10 mouse cellular contexts compared by ENCODE assay signal in the genomic region with DNA sequence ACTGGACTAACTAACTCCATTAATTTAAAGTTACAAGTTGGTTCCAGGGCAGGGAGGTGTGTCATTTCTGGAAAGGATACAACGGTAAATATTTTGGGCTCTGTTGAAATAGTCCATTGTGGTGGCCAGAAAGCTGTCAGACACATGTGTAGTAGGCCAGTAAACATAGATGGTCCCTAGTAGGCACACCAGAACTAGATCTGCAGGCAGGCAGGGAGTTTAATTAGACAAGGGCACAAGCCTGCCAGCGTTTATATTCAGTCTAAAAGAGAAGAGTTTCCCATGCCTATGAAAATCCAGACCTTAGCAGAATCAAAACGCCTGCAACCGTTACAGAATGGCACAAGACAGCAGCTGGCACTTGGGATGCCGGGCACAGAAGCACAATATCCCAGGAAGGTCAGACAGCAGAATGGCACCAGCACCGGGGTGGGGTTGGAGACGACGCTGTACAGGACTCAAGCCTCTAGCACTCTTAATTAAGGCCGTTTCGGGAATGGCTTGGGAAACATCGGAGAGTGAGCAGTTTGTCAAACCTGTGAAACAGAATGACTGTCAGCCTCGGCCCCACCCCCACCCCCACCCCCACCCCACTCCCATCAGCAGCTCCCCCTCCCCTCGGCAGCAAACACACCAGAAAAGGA.
DNase-seq lines count a peak whose midpoint lies in the region; ATAC-seq lines count a peak whose summit lies in the region.
"Had no signal": no experiment of that assay in that cellular context is flagged by ENCODE, and none has a peak within 500 bp of the region (broad histone marks: within the 10 kb centered on the region; RNA-seq: fewer than 3 reads in every experiment).

No protein-coding gene starts in this region.

- H3K9ac ChIP-seq in heart, embryonic 15.5 days = no peak overlapping the region
- no peak overlapping the region for H3K9ac ChIP-seq in embryonic facial prominence, embryonic 14.5 days (ENCODE audit: low read depth, low read length)
- H3K9ac ChIP-seq in hindbrain, embryonic 12.5 days = no peak overlapping the region
- H3K9ac ChIP-seq in midbrain, embryonic 15.5 days = peak overlapping the region; percentile 23; the same call in 1 of the 2 replicates

- H3K27ac ChIP-seq in heart, embryonic 15.5 days = no peak overlapping the region
- no peak overlapping the region for H3K27ac ChIP-seq in embryonic facial prominence, embryonic 14.5 days (replicated peaks; ENCODE audit: low read depth, low read length)
- H3K27ac ChIP-seq in hindbrain, embryonic 12.5 days = peak overlapping the region; percentile 53
- peak overlapping the region; percentile 79 for H3K27ac ChIP-seq in midbrain, embryonic 15.5 days

- no peaks in the 10 kb centered on the region for H3K4me1 ChIP-seq in heart, embryonic 15.5 days (replicated peaks)
- H3K4me1 ChIP-seq in embryonic facial prominence, embryonic 14.5 days (ENCODE audit: control insufficient read depth, insufficient read depth, low read length) = 0 out of 2 replicates have a peak, but pooled peaks cover 6% of the 10 kb centered on the region
- peaks cover 5% of the 10 kb centered on the region; the same call in 1 of the 2 replicates for H3K4me1 ChIP-seq in hindbrain, embryonic 12.5 days
- H3K4me1 ChIP-seq in midbrain, embryonic 15.5 days = peaks cover 22% of the 10 kb centered on the region

- no peaks in the 10 kb centered on the region for H3K27me3 ChIP-seq in heart, embryonic 15.5 days
- no peaks in the 10 kb centered on the region for H3K27me3 ChIP-seq in embryonic facial prominence, embryonic 14.5 days (replicated peaks; ENCODE audit: control insufficient read depth, insufficient read depth, low read length)
- H3K27me3 ChIP-seq in hindbrain, embryonic 12.5 days = no peaks in the 10 kb centered on the region
- H3K27me3 ChIP-seq in midbrain, embryonic 15.5 days (replicated peaks) = no peaks in the 10 kb centered on the region
- H3K27me3 ChIP-seq: CH12.LX had no signal

- H3K4me3 ChIP-seq in heart, embryonic 15.5 days = no peak overlapping the region
- no peak overlapping the region for H3K4me3 ChIP-seq in embryonic facial prominence, embryonic 14.5 days (ENCODE audit: low read depth, low read length)
- no peak overlapping the region for H3K4me3 ChIP-seq in hindbrain, embryonic 12.5 days
- H3K4me3 ChIP-seq in midbrain, embryonic 15.5 days = peak overlapping the region; percentile 18; the same call in 1 of the 2 replicates

- ATAC-seq in heart, embryonic 15.5 days (replicated peaks; ENCODE audit: insufficient number of reproducible peaks, insufficient read depth, low FRiP score, low read depth) = no peak
- no peak for ATAC-seq in embryonic facial prominence, embryonic 14.5 days (ENCODE audit: low read depth)
- peak; percentile 75 for ATAC-seq in hindbrain, embryonic 12.5 days (ENCODE audit: low FRiP score)
- peak; percentile 70 for ATAC-seq in midbrain, embryonic 15.5 days (replicated peaks)

- 35% methylated on average over 13 of the region's 13 CpGs for WGBS in heart, embryonic 15.5 days
- 41% methylated on average over 13 of the region's 13 CpGs for WGBS in embryonic facial prominence, embryonic 14.5 days
- 36% methylated on average over 13 of the region's 13 CpGs for WGBS in hindbrain, embryonic 12.5 days
- 12% methylated on average over 13 of the region's 13 CpGs for WGBS in midbrain, embryonic 15.5 days

- H3K9me3 ChIP-seq in heart, embryonic 15.5 days (replicated peaks) = no peaks in the 10 kb centered on the region
- 0 out of 2 replicates have a peak, but pooled peaks cover 5% of the 10 kb centered on the region for H3K9me3 ChIP-seq in embryonic facial prominence, embryonic 14.5 days (ENCODE audit: control insufficient read depth, low read length)
- H3K9me3 ChIP-seq in hindbrain, embryonic 12.5 days (replicated peaks) = no peaks in the 10 kb centered on the region
- no peaks in the 10 kb centered on the region for H3K9me3 ChIP-seq in midbrain, embryonic 15.5 days

- intact Hi-C loops in heart, postnatal 36 days (cut with DNase I) = no loop called here
- intact Hi-C loops in left cerebral cortex, postnatal 14 days (cut with DNase I) = no loop called here

- DNase-seq in heart, postnatal 36 days = no peak
- no peak for DNase-seq in embryonic facial prominence, embryonic 14.5 days (ENCODE audit: low spot score)
- DNase-seq in left cerebral cortex, postnatal 14 days (ENCODE audit: low spot score in 2 of 2) = no peak
- no peak for DNase-seq in urinary bladder, postnatal 10 days (ENCODE audit: low spot score)
- DNase-seq in ovary, adult 18-20 months (ENCODE audit: low spot score) = no peak
- DNase-seq: cerebellum, adult 8-10 months had no signal

- peak overlapping the region; percentile 39 for H3K4me2 ChIP-seq in heart, embryonic 15.5 days
- H3K4me2 ChIP-seq in embryonic facial prominence, embryonic 14.5 days (ENCODE audit: low read depth, low read length) = peak overlapping the region; percentile 38
- peak overlapping the region; percentile 42 for H3K4me2 ChIP-seq in hindbrain, embryonic 12.5 days (replicated peaks)
- H3K4me2 ChIP-seq in midbrain, embryonic 15.5 days = peak overlapping the region; percentile 47

- H3K36me3 ChIP-seq in heart, embryonic 15.5 days = no peaks in the 10 kb centered on the region
- H3K36me3 ChIP-seq in embryonic facial prominence, embryonic 14.5 days (ENCODE audit: control insufficient read depth, insufficient read depth, low read length) = no peaks in the 10 kb centered on the region
- no peaks in the 10 kb centered on the region for H3K36me3 ChIP-seq in hindbrain, embryonic 12.5 days
- H3K36me3 ChIP-seq in midbrain, embryonic 15.5 days (replicated peaks) = no peaks in the 10 kb centered on the region

Comparison
In these comparisons a context has a peak if more than half of its experiments do, and no peak if none do; other contexts are left out.
1. ATAC-seq: peak in hindbrain, embryonic 12.5 days (single experiment) and midbrain, embryonic 15.5 days (single experiment); none in heart, embryonic 15.5 days (single experiment) and embryonic facial prominence, embryonic 14.5 days (single experiment).
2. H3K27ac ChIP-seq: peak in hindbrain, embryonic 12.5 days (single experiment) and midbrain, embryonic 15.5 days (single experiment); none in heart, embryonic 15.5 days (single experiment) and embryonic facial prominence, embryonic 14.5 days (single experiment).
3. Peak in every context shown above with its lines, with median percentiles within 50 percentile points of each other: H3K4me2 ChIP-seq.